Mouse (Mus musculus): ENCODE results near the gene Brd7. TPM values are rescaled to one million over a fixed set of nuclear protein-coding genes. Genes with fewer than 3 reads are reported as not detected.

Gene Brd7
- polyA plus RNA-seq, 1 experiment from 2014 or later = 76.9 TPM

DNA sequence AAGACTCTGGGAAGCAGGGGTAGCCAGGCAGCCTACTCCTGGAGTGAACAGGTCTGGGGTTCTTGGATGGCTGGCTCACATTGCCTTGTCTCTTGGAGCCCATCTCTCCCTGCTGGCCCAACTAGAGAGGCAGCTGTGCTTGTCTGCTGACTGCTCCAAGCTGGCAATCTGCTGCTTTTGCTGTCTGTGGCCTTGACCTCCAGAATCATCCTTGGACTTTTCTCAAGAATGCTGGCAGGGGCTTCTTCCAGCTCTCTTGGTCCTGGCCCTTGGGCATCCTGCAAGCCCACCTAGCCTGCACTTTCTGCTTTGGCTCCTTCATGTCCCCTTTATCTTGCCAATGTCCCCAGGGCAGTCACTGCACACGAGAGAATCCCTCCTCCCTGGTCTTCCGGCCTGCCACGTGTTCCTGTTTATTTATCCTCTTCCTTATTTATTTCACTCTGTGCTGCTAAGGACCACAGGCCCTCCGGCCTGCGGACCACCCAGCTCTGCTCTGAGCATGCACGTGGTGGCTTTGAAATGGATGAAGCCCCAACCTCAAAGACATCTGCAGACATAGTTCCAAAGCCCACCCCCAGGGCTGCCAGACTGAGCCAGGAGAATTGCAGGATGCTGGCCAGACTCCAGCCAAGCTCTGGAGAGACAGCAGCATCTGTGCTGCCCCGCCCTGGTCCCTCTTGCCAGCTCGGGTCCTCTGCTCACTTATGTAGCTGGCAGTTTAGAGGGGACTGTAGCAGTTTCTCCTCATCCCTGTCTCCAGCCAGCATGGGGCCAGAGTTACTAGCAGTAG, 45.7 kb downstream of the Brd7 start:
- no peak overlapping the region for H3K4me3 ChIP-seq
- no peaks in the 10 kb centered on the region for H3K9me3 ChIP-seq (replicated peaks)
- no peak for DNase-seq (ENCODE audit: low spot score)
- H3K36me3 ChIP-seq = no peaks in the 10 kb centered on the region
- no peaks in the 10 kb centered on the region for H3K4me1 ChIP-seq
- no peak overlapping the region for H3K27ac ChIP-seq (replicated peaks)
- 0 out of 2 replicates have a peak, but pooled peaks cover 4% of the 10 kb centered on the region for H3K27me3 ChIP-seq (ENCODE audit: low read depth, poor library complexity, severe bottlenecking)
- WGBS = 68% methylated on average over 8 of the region's 8 CpGs

DNA sequence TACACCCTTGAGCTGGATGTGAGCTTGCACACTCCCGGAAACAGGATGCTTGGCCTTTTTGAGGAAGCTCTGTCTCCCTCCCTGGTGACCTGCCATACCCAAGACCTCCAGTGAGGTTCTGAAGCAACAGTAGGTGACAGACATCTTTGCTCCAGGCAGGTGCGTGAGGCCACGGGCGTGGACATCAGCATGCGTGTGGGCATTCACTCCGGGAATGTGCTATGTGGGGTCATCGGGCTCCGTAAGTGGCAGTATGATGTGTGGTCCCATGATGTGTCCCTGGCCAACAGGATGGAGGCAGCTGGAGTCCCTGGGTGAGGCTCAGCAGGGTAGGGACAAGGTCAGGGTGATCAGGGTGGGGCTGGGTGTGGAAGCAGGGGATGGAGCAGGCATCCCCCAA, 46.7 kb downstream of the Brd7 start:
- H3K36me3 ChIP-seq = no peaks in the 10 kb centered on the region
- H3K4me1 ChIP-seq = no peaks in the 10 kb centered on the region
- H3K4me3 ChIP-seq = no peak overlapping the region
- 0 out of 2 replicates have a peak, but pooled peaks cover 4% of the 10 kb centered on the region for H3K27me3 ChIP-seq (ENCODE audit: low read depth, poor library complexity, severe bottlenecking)
- DNase-seq (ENCODE audit: low spot score) = no peak
- WGBS = 96% methylated on average over 8 of the region's 8 CpGs
- H3K27ac ChIP-seq (replicated peaks) = no peak overlapping the region
- no peaks in the 10 kb centered on the region for H3K9me3 ChIP-seq (replicated peaks)

DNA sequence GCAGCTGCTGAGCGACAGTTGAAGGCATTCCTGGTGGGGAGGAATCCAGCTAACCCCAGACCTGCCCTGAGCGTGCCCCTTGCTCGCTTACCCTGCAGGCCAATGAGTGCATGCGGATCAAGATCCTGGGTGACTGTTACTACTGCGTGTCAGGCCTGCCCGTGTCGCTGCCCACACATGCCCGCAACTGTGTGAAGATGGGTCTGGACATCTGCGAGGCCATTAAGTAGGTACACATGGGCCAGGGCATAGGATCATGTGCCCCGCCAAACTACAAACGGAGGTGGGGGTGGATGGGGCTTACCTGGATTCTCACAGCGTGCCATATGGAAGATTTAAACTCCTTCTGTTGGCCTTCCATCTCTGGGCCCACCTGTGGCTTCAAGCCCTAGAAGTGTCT, 48.0 kb downstream of the Brd7 start:
- Histone ChIP-seq H3K4me3 (no peak overlapping the region), H3K9me3 (replicated peaks) (no peaks in the 10 kb centered on the region), H3K27me3 (ENCODE audit: low read depth, poor library complexity, severe bottlenecking) (0 out of 2 replicates have a peak, but pooled peaks cover 4% of the 10 kb centered on the region), H3K36me3 (no peaks in the 10 kb centered on the region), H3K4me1 (no peaks in the 10 kb centered on the region), H3K27ac (replicated peaks) (no peak overlapping the region)
- WGBS = 91% methylated on average over 12 of the region's 12 CpGs
- no peak for DNase-seq (ENCODE audit: low spot score)

DNA sequence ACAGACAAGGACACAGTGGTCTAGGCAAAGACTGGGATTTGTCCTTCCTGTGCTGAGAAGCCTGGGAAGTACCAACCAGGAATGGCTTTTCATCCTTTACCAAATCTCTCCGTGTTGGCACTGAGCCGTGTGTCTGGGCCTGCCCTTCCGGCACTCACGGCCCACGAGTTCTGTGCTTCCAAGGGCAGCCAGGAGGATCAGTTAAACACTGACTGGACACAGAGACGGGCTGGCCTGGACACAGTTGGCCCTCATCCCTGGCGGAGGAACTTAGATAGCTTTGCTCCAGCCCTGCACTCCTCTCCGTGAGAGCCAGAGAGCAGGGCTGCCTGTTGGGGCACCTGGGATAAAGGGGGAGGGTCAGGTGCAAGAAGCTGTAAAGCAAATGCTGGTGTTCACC, 49.0 kb downstream of the Brd7 start:
- Histone ChIP-seq H3K36me3 (no peaks in the 10 kb centered on the region), H3K27me3 (ENCODE audit: low read depth, poor library complexity, severe bottlenecking) (0 out of 2 replicates have a peak, but pooled peaks cover 4% of the 10 kb centered on the region), H3K4me3 (no peak overlapping the region), H3K4me1 (no peaks in the 10 kb centered on the region), H3K9me3 (replicated peaks) (no peaks in the 10 kb centered on the region), H3K27ac (replicated peaks) (no peak overlapping the region)
- WGBS = 82% methylated on average over 8 of the region's 8 CpGs
- no peak for DNase-seq (ENCODE audit: low spot score)

DNA sequence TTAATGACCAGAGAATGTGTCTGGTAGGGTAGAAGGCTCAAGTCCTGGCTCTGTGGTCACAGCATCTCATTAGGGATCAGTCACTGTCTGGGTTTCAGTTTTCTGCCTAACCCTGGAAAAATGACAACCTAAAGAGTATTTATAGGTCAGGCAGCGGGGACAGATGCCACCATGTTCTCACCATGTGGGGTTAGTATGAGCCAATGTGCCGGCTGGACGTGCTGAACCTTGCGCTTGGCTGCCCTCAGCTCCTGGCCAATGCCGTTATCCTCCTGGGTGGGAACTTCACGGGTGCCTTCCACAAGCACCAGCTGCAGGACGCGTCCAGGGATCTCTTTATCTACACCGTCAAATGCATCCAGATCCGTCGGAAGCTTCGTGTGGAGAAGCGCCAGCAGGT, 51.7 kb downstream of the Brd7 start:
- Histone ChIP-seq H3K9me3 (replicated peaks) (no peaks in the 10 kb centered on the region), H3K4me1 (no peaks in the 10 kb centered on the region), H3K36me3 (no peaks in the 10 kb centered on the region), H3K27me3 (ENCODE audit: low read depth, poor library complexity, severe bottlenecking) (0 out of 2 replicates have a peak, but pooled peaks cover 4% of the 10 kb centered on the region), H3K27ac (replicated peaks) (no peak overlapping the region), H3K4me3 (no peak overlapping the region)
- WGBS = 96% methylated on average over 13 of the region's 13 CpGs
- DNase-seq (ENCODE audit: low spot score) = no peak

DNA sequence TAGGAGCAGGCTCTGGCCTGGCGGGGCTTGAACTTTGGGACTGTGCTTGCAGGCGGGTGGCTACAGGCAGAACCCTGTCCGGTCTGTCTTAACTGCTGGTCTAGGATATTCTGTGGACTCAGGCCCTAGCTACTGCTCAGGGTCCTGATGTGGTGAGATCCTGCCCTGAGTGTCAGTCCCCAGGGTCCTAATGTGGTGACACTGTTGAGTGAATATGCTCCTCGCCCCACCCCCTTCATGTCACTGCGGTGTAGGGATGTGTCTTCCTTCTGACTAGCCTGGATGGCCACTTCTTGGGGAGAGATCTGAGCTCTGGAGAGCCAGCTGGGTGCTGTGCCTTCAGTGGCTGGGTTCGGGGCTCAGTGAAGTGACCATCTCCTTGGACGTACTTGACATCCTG, 52.1 kb downstream of the Brd7 start:
- DNase-seq (ENCODE audit: low spot score) = no peak
- Histone ChIP-seq H3K4me1 (no peaks in the 10 kb centered on the region), H3K27me3 (ENCODE audit: low read depth, poor library complexity, severe bottlenecking) (0 out of 2 replicates have a peak, but pooled peaks cover 4% of the 10 kb centered on the region), H3K27ac (replicated peaks) (no peak overlapping the region), H3K36me3 (no peaks in the 10 kb centered on the region), H3K9me3 (replicated peaks) (no peaks in the 10 kb centered on the region), H3K4me3 (no peak overlapping the region)
- WGBS = 92% methylated on average over 7 of the region's 7 CpGs

DNA sequence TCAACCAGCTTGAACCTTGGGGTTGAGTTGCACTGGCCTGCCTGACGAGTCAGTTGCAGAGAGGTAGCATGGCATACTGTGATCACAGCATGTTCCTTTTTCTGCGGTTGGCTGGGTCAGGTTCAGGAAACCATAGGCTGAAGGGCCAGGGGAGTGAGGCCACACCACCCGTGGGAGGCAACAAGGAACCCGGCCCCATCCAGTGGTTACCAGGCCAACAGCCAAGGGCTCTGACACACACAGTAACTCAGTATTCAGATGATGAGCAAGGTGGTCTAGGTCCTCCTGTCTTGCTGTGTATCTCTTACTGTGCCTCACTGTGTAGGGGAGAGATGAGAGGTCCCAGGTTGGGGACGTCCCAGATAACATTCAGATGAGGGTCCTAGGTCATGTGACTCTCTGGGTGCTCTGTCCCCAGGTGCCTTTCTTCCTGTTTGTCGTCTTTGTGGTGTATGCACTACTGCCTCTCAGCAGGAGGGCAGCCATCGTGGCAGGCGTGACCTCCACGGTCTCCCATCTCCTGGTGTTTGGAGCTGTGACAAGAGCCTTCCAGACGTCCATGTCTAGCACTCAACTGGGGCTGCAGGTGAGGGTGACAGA, 52.6 kb downstream of the Brd7 start:
- whole genome bisulfite sequencing = 82% methylated on average over 10 of the region's 10 CpGs

DNA sequence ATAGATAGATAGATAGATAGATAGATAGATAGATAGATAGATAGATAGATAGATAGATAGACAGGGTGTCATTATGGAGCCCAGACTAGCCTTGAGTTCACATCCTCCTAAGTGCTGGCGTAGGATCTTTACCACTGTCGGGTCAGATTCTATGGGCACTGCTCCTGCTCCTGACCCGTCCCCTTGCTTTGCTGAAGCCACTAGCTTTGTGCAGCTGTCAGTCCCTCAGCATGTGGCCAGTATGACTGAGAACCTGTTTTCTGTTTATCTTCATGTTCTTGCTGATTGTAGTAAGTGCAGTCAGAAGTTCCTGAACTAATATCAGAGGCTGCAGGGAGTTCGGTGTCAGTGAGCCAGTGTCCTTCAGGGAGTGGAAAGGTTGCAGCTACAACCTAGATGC, 54.3 kb downstream of the Brd7 start:
- Histone ChIP-seq H3K4me3 (no peak overlapping the region), H3K27ac (replicated peaks) (no peak overlapping the region), H3K36me3 (no peaks in the 10 kb centered on the region), H3K4me1 (peaks cover under 1% of the 10 kb centered on the region; the same call in 1 of the 2 replicates), H3K9me3 (replicated peaks) (no peaks in the 10 kb centered on the region), H3K27me3 (ENCODE audit: low read depth, poor library complexity, severe bottlenecking) (no peaks in the 10 kb centered on the region)
- 88% methylated on average over 4 of the region's 4 CpGs for WGBS
- DNase-seq (ENCODE audit: low spot score) = no peak

More for the DNA sequence above, 52.6 kb downstream of the Brd7 start:
- Histone ChIP-seq H3K4me1 (no peaks in the 10 kb centered on the region), H3K27ac (replicated peaks) (no peak overlapping the region), H3K27me3 (ENCODE audit: low read depth, poor library complexity, severe bottlenecking) (0 out of 2 replicates have a peak, but pooled peaks cover 4% of the 10 kb centered on the region), H3K4me3 (no peak overlapping the region), H3K9me3 (replicated peaks) (no peaks in the 10 kb centered on the region), H3K36me3 (no peaks in the 10 kb centered on the region)
- no peak for DNase-seq (ENCODE audit: low spot score)

DNA sequence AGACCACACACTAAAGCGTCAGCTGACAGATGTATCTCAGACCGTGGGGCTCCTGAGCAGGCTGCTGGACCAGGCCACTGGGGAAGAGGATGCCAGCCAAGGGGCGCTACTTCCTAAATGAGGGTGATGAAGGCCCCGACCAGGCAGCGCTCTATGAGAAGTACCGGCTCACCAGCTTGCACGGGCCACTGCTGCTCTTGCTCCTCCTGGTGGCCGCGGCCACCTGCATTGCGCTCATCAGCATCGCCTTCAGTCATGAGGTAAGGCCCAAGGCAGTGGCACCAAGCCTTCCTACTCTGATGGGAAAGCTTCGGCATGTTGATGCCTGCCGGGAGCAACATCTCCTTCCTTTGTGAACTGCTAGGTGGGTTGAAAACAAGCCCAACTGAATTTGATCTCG, 55.5 kb downstream of the Brd7 start:
- Histone ChIP-seq H3K36me3 (no peaks in the 10 kb centered on the region), H3K9me3 (replicated peaks) (no peaks in the 10 kb centered on the region), H3K4me1 (peaks cover 13% of the 10 kb centered on the region), H3K27me3 (ENCODE audit: low read depth, poor library complexity, severe bottlenecking) (no peaks in the 10 kb centered on the region), H3K4me3 (no peak overlapping the region), H3K27ac (replicated peaks) (no peak overlapping the region)
- DNase-seq (ENCODE audit: low spot score) = no peak
- 80% methylated on average over 14 of the region's 14 CpGs for WGBS

DNA sequence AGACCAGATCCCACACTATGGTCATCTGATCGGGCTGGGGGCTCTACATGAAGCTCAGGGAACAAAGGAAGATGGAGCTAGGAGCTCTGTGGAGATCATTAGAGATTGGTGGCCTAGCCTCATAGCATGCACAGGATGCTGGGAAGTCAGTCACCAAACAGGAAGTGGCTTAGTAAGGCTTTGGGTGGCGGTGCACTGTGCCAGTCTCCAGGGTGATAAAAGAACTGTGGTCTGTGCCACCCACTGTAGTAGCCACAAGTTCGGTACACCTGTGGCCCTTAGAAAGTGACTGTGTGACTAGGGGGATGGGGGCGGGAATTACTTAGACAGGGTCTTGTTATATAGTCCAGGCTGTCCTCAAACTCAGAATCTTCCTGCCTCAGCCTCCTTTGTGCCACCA, 56.2 kb downstream of the Brd7 start:
- no peak for DNase-seq (ENCODE audit: low spot score)
- 88% methylated on average over 4 of the region's 4 CpGs for WGBS
- H3K4me1 ChIP-seq = peaks cover 15% of the 10 kb centered on the region
- H3K27ac ChIP-seq (replicated peaks) = no peak overlapping the region
- no peaks in the 10 kb centered on the region for H3K36me3 ChIP-seq
- no peaks in the 10 kb centered on the region for H3K9me3 ChIP-seq (replicated peaks)
- H3K4me3 ChIP-seq = no peak overlapping the region
- H3K27me3 ChIP-seq (ENCODE audit: low read depth, poor library complexity, severe bottlenecking) = no peaks in the 10 kb centered on the region

DNA sequence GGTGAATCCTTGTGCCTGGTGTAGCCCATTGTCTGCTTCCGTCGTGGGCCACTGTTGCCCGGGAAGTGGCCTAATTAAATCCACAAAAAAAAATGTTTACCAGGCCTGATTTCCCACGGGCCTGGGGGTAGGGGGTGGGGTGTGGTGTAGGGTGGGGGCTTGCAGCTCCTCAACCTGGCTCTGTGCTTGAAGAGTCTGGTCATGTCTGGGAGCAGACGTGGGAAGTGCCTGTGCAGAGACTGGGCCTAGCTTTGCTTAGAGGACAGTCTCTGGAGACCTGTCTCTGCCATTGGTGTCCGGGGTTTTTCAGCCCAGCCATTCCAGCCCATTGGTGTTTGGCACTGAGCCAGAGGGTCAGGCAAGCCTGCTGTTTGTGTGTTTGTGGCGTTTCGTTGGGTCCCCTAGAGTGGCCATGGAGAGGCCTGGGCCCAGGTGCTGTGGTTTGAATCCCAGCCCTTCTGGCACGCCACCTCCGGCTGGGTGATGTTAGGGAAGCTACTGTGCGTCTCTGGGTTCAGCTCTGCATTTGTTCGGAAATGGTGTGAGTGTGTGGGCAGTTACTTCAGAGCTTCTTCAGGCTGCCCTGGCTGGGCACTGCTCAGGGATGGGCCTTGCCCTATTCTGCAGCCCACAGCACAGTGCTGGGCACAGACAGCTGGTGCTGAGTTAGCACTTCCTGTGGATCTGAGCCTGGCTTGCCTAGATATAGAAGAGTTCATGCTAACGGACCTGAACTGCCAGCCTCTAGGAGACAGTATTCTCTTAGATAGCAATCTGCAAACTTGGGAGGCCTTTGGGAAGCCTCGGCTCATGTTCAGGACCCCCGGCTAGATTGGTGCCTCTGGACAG, 60.2 kb downstream of the Brd7 start:
- Histone ChIP-seq H3K27me3 (ENCODE audit: low read depth, poor library complexity, severe bottlenecking) (no peaks in the 10 kb centered on the region), H3K4me3 (no peak overlapping the region), H3K4me1 (peaks cover 23% of the 10 kb centered on the region), H3K36me3 (no peaks in the 10 kb centered on the region), H3K9me3 (replicated peaks) (no peaks in the 10 kb centered on the region), H3K27ac (replicated peaks) (peak overlapping the region; percentile 52)
- DNase-seq (ENCODE audit: low spot score) = no peak
- WGBS = 77% methylated on average over 15 of the region's 15 CpGs

DNA sequence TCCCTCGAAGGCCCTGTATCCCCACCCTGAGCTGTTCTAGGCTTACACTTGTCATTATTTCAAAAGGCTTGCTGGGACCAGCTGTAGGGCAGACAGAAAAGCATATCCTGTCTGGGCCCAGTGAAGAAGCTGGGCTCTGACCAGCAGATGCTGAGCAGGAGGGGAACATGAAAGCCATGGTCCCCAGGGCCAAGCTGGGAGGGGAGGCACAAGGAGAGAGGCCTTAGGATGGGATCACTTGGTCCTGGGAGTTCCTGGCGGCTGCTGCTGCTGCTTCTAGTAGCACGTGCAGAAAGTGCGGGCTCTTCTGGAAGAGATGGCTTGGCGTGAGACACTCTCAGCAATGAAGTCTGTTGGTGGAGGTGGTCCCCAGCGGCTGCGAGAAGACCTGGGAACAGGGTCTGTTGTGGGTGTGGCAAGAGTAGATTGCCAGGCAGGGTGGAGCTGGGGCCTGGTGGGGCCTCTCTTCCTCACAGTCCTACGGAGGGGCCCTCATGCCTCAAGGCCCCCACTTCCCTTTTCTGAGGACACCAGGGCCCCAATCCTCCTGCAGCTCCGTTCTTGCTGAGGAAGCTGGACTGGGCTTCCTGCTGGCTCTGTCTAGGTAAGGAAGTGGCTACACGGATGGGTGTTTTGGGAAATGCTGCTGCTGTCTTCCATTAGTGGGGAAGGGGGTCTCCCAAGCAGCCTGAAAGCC, 61.9 kb downstream of the Brd7 start:
- Histone ChIP-seq H3K4me3 (0 out of 2 replicates have a peak overlapping the region, but pooled peaks have one; percentile 4), H3K36me3 (no peaks in the 10 kb centered on the region), H3K9me3 (replicated peaks) (no peaks in the 10 kb centered on the region), H3K27ac (replicated peaks) (peak overlapping the region; percentile 56), H3K27me3 (ENCODE audit: low read depth, poor library complexity, severe bottlenecking) (no peaks in the 10 kb centered on the region), H3K4me1 (peaks cover 23% of the 10 kb centered on the region)
- WGBS = 77% methylated on average over 10 of the region's 10 CpGs
- DNase-seq (ENCODE audit: low spot score) = no peak
